Mouse (Mus musculus) ovary, postnatal 36 days (tissue): Measurements from ENCODE around the gene Ccl3.

Experiments used
- DNase-seq: peaks from one replicate; pipeline ENCODE4 v3.0.0; 2022; ENCODE audit warnings: low spot score, mixed read lengths

Gene Ccl3

DNA sequence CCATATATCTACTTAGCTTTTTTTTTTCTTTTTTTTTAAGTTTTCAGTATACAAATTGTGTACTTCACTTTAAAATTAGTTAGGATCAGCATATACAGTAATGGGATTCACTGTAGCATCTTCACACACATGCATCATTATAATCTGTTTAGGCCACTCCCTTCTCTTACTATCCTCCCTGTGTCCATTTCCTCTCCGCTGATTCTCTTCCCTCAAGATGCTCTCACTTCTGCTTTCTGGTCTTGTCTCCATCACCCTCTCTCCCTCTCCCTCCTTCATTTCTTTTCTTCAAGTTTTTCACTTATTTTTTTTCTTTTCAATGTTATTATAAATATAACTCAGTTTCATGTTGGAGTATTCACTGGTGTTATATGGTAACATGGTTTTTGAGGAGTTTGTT is 30.1 kb downstream of the Ccl3 start:
- no peak for DNase-seq

DNA sequence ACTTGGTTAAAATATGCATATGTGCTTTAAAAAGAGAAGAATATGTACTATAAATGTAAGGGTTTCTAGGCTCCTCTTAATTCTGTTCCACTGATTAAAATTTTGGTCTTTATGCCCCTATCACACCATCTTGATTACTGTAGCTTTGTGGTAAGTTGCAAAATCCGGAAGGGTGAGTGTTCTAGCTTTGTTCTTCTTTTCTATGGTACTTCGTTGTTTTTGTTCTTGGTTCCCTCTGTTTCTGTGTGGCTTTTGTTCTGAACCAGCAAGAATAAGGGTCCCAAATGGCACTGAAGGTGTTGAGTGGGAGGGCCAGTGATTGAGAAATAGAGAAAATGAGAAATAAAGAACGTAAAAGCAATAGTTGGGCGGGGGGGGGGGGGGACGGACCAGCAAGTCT is 30.9 kb downstream of the Ccl3 start:
- DNase-seq, result no peak

DNA sequence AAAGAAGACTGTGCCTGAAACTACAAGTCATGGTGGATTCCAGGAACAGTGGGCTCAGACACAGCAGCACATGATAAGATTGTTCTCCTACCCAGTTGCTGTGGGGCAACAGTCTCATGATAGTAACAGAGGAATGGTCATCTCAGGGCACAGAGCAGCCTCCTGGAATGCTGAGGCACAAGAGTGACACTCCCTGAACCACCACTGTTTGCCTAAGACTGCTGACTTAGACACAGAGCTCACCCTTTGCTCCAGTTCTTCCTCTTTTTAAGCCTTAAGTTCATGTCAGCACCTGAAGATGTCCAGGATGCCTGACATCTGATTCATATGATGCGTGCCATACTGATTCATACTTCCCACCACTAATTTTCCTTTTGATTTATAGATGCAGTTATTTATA is 32.6 kb downstream of the Ccl3 start:
- DNase-seq, result no peak

DNA sequence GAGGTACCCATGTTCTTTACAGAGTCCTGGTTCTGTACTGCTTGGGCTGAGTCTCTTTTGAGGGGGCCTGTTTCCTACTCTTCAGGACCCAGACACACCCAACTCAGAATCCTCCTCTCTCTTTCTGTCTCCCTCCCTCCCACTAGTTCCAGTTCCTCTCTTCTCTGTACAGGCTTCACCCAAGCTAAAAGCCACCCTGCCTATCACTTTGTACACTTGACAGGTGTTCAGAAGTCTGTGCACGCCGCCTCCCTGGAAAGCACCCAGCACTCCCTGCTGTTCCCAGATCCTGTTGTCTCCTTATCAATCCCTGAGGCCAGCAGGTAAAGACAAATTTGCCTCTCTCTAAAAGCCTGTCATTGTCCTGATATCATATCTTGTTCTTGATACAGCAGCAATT is 38.3 kb downstream of the Ccl3 start:
- no peak for DNase-seq

DNA sequence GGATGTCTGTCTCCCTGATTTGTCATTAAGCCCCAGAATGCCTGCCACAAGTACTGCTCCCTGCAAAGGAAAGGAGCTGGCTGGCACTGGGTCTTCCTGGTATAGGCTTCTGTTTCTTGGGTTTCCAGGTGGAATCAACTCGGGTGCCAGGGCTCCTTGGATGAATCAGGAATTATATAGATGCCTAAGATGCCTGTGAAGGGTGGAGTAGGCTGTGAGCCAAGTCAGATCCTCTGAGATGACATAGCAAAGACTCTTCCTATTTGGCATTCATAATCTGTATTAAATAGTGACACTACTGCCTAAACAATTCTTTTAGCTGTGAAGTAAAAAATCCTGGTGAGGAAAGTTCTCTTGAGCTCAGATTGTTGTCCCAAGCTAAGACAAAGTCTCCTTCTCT is 42.8 kb downstream of the Ccl3 start:
- DNase-seq, result no peak

DNA sequence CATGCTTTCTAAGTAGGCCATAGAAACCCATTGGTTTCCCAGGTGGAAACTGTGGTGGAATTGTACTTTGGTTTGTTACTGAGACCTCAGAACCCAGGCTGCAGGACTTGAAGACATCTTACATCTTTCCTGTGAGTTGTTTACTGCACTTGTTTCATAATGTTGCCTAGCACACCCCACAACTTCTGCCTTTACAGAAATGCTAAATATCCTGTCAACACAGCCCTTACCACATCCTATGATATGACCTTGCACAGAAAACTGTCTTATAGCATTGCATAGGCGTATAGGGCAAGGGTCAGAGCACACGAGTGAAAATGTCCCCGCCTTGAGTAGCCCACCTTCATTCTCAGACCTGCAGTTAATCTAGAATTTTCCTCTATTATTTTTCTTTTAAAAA is 43.6 kb downstream of the Ccl3 start:
- DNase-seq, result no peak

DNA sequence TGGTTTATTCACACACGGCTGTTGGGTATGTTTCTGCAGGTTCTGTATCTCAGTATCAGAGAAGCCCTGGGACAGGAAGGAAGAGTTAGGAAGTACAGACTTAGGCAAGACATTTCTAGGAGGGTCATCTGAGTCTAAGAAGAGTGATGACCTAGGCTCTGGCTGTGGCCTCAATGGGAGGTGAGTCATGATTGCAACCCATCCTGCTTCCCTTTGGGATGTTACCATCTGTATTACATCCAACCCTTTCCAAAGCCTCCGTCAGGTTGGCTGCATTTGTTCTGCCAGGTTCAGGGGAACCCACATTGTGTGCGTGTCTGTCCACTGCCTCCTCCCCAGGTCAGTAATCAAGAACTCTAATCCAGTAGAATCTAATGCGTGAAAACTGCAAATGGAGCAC is 44.5 kb downstream of the Ccl3 start:
- DNase-seq, result no peak

DNA sequence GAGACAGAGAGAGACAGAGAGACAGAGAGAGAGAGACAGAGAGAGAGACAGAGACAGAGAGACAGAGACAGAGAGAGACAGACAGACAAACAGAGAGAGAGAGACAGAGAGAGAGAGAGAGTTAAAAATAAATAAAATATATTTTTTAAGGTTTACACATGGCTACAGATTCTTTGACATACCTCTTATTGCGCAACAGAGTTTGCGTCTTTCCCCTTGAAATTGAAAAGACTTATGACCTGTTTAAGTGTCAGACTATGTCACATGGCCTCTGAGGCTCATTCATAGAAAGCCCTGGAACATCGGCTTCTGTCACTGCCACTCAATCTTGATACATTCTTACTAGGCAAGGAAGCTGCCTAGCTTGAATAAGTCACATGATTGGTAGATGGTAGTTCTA is 45.8 kb downstream of the Ccl3 start:
- DNase-seq, result no peak

DNA sequence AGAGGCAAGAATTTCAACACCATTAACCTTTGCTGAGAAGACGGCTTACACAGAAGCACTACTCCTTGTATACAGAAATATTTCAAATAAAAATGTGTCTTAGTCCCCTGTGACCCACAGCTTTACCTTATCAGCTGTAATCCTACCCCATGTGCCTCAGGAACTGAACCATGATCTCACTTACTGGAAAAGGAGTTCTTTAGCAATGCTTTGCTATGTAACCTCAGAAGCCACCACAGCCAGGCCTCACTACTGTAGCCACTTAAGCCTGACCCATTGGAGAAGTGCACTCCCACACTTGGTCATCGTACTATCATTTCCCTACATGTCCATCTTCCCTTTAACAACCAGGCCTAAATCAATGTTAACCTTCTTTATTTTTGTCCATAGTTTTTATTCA is 48.6 kb downstream of the Ccl3 start:
- no peak for DNase-seq

DNA sequence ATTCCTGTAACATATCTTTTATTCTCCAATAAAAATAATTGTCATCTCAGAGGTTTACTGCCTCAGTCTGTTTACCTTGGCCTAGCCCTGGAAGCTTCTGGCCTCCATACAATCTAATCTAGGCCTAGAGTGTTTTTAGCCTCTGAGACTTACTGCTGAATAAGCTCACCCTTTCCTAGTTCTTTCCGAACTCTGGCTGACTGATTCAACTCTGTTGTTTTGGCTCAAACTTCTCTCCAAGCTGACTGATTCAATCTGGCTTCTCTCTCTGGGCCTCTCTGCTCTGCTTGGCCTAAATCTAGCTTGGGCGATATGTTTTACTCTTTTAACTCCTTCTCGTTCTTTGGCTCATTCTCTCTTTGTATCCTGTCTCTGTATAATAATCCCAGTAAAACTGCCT is 50.2 kb downstream of the Ccl3 start:
- no peak for DNase-seq

DNA sequence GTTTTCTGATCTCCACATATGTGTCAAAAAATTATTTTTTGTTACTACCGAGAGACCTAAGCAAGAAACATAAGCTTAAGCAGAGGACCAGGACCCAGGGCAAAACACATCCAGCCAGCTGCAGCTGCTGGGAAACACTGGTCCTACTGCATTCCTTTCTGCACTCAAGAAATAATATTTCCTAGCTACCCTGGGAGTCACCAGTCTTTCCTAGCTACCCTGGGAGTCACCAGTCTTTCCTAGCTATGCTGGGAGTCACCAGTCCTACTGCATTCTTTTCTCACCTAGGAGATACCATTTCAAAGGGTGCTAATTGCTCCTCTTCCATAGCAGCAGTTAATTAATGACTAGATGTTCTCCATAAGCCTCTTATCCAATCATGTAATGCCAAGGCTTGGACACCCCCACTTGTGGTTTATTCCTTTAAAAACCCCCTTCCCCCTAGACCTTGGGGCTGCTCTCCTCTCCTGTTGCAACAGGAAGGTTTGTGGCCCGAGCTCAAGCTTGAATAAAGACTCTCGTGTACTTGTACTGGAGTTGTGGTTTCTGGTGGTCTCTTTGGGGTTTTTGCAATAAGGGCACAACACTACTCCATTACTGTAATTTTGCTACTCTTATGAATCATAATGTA is 50.8 kb downstream of the Ccl3 start:
- DNase-seq, result no peak
